Mouse (Mus musculus) adipocyte (in vitro differentiated cells): Measurements from ENCODE around the gene Gpa33.

Source experiments
- DNase-seq: peaks from one replicate; pipeline ENCODE4 v3.0.0-alpha.2; 2016; ENCODE audit warnings: low spot score

Gene Gpa33

GRCm38 (mm10) chr1:166130224-166130860, at the start of gene Gpa33:
Gpa33 (plus strand) TSS chr1:166130238.
- no peak for DNase-seq

DNA sequence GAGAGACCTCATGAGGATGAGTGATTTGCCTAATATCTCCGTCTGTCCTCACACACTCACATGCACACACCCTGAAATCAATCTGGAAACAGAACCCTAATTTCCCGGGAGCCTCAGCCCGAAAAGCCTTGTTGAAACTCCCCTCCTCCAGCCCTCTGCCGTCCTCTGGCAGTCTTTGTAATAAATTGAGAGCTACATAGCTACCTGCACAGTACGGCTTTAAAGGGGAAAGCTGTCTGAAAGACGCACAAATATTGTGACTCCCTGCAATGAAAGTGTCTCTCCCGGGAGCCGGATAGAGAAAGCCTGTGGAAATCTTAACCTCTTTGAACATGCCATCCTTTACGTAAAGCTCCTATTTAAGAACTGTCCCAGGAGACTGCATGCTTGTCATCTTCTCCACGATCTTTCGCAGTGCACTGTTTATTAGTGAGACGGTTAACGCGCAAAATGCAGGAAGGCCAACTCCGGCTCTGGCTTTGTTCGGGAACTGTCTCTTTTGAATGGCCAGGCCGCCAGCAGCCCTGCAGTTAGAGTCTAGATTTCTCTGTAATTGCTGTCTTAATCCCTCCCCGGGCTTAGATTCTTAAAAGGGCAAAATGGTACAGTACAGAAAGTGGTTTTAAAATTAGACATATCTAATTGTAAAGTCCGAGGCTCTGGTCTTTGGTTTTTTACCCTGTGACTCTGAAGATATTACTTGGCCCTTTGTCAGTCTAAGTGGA, 41.4 kb upstream of the Gpa33 start:
- no peak for DNase-seq

DNA sequence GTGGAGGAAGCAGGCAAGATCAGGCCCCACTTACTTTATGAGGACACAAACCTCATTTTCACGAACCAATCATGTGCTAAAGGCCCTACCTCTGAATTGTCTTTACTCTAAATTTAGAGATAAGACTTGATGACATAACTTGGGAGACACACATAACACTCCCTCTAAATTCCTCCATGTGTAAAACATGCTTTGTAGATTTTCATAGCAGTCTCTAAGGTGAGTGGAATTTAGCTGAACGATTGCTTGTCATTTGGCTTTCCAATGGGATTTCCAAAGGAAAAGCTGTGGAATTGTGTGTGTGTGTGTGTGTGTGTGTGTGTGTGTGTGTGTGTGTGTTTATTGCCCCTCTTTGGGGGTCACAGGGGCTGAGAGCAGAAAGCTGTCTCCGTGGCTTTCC, 40.7 kb upstream of the Gpa33 start:
- DNase-seq = no peak

DNA sequence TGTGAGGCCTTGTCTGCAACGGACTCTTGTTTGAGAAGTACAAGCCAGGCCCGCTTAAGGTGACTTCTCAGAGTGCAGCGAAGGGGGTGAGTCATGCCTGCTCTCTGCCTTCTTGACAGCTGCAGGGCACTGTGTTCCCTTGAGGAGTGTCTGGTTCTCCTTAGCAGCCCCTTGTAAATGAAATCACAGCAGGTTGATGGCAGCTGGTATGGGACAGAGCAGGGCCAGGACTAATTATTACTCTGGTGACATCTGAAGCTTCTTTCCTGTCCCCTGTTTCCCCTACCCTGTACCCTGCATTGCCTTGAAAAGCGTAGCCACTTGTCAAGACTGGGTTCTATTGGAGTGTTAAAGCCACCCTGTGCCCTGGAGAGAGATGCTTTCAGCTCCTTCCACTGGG, 40.3 kb upstream of the Gpa33 start:
- DNase-seq = no peak

GRCm38 (mm10) chr1:166090306-166090705, 39.7 kb upstream of the Gpa33 start:
- DNase-seq = no peak

DNA sequence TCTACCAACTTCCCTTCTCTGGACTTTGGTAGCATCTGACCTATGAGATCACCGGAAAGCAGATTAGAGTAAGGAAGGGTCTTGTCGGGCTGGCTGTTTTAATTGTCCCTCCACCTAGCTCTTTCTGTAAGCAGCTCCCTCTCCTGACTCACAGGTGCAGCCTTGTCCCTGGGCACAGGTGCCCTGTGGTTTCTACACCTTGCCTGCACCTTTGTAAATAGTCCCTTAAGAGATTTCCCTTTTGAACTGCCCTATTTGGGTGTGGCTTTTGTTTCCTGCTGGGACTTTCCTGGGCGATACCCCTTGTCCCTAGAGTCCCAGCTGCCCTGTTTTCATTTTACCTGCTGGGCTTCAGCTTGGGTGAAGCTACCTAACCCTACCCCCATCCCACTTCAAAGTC, 35.6 kb upstream of the Gpa33 start:
- no peak for DNase-seq

DNA sequence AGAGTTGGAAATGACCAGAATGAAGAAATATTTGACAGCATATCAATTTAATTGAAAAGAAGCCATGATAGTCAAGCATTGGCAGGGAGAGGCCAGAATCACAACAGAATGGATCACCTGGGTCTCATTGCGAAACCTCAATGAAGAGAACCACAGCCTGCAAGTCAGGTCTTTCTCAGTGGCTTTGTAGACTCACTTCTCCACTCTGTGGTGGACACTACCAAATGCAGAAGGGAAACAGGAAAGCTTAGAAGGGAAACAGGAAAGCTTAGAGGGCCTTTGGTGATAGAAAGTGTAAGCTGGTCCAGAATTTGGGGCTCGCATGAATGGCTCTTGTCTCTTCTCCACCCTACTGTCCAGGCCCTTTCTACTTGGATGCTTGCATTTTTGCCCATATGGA, 31.9 kb upstream of the Gpa33 start:
- no peak for DNase-seq

GRCm38 (mm10) chr1:166102920-166103608, 27.0 kb upstream of the Gpa33 start:
- DNase-seq = no peak

- DNase-seq = no peak
These were observed 25.2 kb upstream of the Gpa33 start for GRCm38 (mm10) chr1:166104858-166105257.

DNA sequence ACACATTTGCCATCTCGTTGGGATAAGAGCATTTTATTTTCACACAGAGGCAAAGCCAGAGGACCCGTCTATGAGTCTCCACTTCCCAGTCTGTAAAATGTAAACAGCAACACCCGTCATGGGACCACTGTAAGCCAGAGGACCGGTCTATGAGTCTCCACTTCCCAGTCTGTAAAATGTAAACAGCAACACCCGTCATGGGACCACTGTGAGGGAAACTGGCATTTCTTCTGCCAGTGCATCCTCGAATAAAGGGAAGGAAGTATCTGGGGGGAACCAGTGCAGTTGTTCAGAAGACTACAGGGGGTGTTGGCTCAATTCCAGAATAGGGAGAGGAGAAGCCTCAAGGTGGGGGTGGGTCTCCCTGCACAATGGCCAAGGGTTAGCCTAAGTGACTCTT, 24.6 kb upstream of the Gpa33 start:
- no peak for DNase-seq

DNA sequence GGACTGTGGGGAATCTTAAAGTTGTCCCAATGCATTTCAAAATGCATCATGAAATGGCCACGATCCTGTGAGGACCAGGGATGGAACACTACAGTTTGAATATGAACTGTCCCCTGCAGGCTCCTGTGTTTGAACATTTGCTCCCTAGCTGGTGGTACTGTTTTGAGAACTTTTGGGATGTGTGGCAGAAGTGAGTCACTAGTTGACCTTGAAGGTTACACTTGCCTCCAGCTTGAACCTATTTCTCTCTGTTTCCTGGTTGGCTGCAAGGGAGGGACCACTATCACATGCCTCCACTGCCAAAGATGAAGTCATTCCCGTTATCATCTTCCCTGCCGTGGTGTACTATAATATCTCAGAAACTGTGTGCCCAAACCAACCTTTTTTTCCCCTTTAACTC, 15.1 kb upstream of the Gpa33 start:
- no peak for DNase-seq

GRCm38 (mm10) chr1:166115719-166116118, 14.3 kb upstream of the Gpa33 start:
- DNase-seq = no peak

DNA sequence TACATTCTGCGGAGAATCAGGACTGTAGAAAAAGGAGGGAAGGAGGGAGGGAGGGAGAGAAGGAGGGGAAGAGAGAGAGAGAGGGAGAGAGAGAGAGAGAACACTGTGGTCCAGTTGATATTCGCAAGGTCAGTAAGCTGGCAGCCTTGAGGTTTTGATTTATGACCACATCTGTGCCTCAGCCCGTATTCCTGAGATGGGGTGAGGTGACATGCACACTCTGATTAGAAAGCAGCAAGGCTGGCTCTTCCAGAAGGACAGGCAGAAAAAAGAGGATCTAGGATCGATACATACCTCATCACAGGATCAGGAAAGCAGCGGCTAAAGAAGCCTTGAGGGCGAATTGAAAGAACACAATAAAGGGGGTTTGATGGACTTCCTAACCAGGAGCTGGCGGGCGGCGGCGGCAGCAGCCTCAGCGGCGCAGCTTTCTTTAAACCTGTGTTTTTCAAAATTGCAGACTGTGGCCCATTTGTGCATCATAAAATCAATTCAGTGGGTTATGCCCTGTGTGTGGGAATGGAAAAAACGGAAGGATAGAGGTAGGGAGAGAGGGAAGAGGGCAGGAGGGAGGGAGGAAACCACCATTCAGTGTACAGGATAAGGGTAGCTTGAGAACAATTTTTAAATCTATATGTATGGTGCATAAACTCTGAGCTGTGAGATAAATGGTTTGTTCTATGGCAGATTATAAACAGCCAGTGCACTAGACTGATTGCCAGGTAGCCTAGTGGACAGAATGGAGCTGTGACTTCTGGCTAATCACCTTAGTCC, 12.0 kb upstream of the Gpa33 start:
- DNase-seq = no peak

DNA sequence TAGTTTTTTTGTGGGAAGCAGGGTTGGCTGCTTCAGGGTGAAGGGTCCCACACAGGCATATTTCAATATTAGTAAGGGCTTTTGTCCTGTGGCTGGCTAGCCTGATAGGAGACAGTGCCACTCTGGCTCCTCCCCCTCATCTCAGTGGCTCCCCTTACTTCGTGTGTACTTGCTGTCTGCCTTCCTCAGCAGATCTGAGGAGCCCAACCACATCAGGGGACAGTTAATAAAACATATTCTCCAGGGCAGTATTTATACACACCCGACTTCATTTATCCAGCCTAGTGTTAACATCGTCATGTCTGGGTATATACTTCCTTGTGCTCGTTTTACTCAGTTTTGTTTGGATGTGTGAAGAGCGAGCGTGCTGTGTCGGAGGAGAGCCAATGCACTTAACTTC, 7.9 kb upstream of the Gpa33 start:
- DNase-seq = no peak

DNA sequence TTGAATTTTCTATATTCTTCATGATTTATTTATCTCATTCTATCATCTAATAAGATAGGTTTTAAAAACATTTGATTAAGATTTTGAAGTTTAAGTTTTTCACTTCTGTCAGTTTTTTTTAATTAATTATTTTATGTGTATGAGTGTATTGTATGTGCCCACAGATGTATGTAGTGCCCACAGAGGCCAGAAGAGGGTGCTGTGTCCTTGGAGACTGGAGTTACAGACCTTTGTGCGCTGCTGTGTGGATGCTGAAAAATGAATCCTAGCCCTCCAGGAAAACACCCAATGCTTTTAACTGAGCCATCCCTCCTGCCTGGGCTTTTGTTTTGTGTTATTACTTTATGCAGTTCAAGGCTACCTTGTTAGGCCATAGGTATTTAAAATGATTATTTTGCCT, 7.0 kb upstream of the Gpa33 start:
- DNase-seq = no peak

DNA sequence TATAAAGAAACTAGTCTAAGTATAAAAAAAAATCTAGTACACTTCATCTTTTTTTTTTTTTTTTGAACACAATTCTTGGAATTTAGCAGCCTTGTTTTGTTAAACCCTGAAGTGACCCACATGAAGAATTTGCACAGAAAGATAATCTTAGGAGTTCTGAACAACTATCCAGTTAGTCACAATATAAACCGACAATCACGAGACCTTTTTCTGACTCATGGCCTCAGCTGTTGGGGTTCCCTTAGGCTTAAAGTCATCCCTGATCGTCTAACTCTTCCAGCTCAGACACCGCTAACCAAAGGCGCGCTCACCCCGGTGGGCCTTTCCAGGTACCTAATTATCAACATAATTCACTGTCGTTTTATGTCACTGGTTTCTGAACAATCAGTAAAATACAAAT, 6.3 kb upstream of the Gpa33 start:
- DNase-seq = no peak

GRCm38 (mm10) chr1:166124932-166125593, 5.0 kb upstream of the Gpa33 start:
- DNase-seq = no peak

- no peak for DNase-seq
These were observed 3.7 kb upstream of the Gpa33 start for GRCm38 (mm10) chr1:166126290-166126689.

DNA sequence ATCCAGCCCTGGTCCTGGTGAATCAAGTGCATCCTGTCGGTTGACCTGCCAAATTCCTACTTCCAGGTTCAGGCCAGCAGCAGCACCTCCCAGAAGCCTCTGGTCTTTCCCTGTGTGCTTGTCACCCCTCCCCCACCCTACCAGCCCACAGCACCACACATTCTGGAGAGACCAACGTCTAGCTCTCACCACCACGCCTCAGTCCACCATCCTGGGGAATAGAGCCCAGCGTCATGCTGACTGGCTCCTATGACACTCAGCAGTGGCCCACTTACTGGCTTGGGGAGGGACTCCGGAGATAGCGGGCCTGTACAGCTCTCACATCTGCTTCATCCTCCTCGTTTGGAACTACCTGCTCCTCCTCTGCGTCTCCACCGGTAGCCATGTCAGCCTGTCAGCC, 3.2 kb upstream of the Gpa33 start:
- DNase-seq = no peak

GRCm38 (mm10) chr1:166127719-166128118, 2.3 kb upstream of the Gpa33 start, which contains the start of gene Dusp27:
Dusp27 (minus strand) TSS chr1:166127922.
- peak; percentile 21 for DNase-seq

DNA sequence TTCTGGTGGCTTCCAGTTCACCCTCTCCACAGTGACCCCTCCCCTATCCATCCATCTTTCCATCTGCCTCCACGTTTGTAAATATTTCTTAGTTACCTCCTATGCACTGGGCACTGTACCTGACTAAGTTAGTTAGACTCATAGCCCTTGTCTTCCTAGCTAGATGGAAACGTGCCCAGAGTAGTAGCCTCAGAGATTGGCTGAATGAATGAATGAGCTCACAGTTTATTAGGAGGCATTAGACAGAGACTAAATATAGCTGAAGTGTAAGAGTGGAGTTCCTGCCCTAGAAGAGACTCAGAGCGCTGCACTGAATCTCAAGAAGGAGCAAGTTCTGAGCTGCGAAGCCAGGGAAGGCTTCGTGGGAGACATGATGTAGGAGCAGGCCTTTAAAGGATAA, 1.5 kb upstream of the Gpa33 start:
- DNase-seq = no peak

DNA sequence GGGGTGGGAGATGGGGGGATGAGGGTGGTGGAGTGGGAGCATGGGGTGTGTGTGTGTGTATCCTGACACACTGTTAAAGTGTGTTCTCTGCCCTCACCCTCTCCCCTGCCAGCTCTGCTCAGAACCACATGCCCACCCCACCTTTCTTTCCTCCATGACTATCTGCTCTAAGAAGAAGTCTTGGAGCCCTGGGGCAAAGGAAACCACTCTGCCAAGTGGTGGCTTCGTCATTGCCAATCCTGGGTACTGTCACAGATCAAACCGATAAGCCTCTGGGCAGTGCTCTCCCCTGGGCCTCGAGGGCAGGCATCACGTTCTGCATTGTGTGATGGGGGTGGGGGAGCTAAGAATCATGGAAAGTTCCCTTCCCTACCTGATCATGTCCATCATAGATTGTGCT, 2.3 kb downstream of the Gpa33 start:
- no peak for DNase-seq
